Mouse (Mus musculus): ENCODE data around the gene Mier1. TPM values are rescaled to one million over a fixed set of nuclear protein-coding genes. Genes with fewer than 3 reads are reported as not detected.

The Mier1 gene
- 43.2 and 48.6 TPM in 2 replicates for polyA plus RNA-seq (2015; fragmentation: Nextera tagmentation; extraction: Ambion mirVana)

DNA sequence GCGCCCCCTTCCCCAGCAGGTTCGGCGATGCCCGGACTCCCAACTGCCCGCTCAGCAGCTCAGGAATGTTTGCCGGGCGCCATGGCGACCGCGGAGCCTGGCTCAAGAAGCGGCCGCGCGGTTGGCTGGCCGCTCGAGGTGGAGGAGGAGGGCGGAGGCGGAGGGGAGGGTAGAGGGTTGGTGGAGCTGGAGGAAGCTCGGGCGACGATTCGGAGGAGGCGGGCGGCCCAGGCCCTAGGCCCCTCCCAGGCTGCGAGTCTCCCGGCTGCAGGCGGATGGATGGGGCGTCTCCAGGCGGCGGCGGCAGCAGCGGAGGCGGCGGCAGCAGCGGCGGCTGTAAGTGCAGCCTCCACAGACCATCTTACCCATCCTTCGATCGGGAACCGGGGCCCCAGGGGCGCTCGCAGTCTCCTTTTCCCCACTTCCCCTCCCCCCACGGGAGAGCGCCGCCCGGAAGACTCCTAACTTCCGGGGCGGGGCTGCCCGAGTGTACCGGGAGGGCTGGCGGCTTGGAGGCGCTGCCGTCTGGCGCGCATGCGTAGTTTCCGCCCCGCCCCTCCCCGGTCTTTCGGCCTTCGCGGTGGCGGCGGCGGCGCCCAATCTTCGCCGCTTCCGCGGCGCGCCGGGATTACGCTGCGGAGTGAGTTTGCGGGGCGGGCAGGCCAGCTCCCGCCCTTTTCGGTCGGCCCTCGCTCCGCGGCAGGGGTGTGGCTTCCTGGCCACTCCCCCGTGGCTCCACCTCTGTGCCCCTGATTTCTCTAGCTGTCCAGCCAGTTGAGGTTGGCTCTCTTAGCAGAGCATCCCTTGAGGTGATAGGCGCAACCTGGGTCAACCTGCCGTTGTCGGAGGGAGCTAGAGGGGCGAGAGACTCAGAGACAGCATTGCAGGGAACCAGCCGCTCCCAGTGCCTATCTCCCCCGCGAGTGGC, at the start of gene Mier1, which contains the start of gene Wdr78:
Mier1 (plus strand) TSS at position 207 of the 928 bp plus-strand sequence.
Wdr78 (minus strand) TSS at position 372 of the 928 bp plus-strand sequence.
- Histone ChIP-seq H3K4me1 (peaks cover 24% of the 10 kb centered on the region), H3K9me3 (no peaks in the 10 kb centered on the region), H3K27ac (peak within 1 kb of the TSS; percentile 100), H3K4me2 (peak within 1 kb of the TSS; percentile 69), H3K4me3 (peak within 1 kb of the TSS; percentile 84), H3K9ac (peak within 1 kb of the TSS; percentile 82), H3K27me3 (no peaks in the 10 kb centered on the region), H3K36me3 (0 out of 2 replicates have a peak, but pooled peaks cover 4% of the 10 kb centered on the region)
- WGBS, result under 1% methylated on average over 74 of the region's 90 CpGs
- ATAC-seq (ENCODE audit: insufficient number of reproducible peaks, low FRiP score, low TSS enrichment, low read depth), result peak; percentile 100

GRCm38 (mm10) chr4:103064421-103064820, 49.8 kb upstream of the Mier1 start:
- H3K9me3 ChIP-seq, result no peaks in the 10 kb centered on the region
- H3K4me1 ChIP-seq, result no peaks in the 10 kb centered on the region
- no peaks in the 10 kb centered on the region for H3K36me3 ChIP-seq
- H3K27me3 ChIP-seq, result no peaks in the 10 kb centered on the region
- ATAC-seq (ENCODE audit: insufficient number of reproducible peaks, low FRiP score, low TSS enrichment, low read depth), result no peak
- no peak overlapping the region for H3K27ac ChIP-seq
- no peak overlapping the region for H3K4me3 ChIP-seq
- H3K4me2 ChIP-seq, result no peak overlapping the region
- 53% methylated on average over 2 of the region's 2 CpGs for WGBS
- no peak overlapping the region for H3K9ac ChIP-seq

- Histone ChIP-seq H3K4me3 (no peak overlapping the region), H3K4me1 (no peaks in the 10 kb centered on the region), H3K27ac (no peak overlapping the region), H3K9me3 (no peaks in the 10 kb centered on the region), H3K36me3 (no peaks in the 10 kb centered on the region), H3K9ac (no peak overlapping the region), H3K4me2 (no peak overlapping the region), H3K27me3 (no peaks in the 10 kb centered on the region)
- ATAC-seq (ENCODE audit: insufficient number of reproducible peaks, low FRiP score, low TSS enrichment, low read depth), result no peak
- 79% methylated on average over 5 of the region's 5 CpGs for WGBS
These were observed 49.2 kb upstream of the Mier1 start for GRCm38 (mm10) chr4:103064976-103065375.

DNA sequence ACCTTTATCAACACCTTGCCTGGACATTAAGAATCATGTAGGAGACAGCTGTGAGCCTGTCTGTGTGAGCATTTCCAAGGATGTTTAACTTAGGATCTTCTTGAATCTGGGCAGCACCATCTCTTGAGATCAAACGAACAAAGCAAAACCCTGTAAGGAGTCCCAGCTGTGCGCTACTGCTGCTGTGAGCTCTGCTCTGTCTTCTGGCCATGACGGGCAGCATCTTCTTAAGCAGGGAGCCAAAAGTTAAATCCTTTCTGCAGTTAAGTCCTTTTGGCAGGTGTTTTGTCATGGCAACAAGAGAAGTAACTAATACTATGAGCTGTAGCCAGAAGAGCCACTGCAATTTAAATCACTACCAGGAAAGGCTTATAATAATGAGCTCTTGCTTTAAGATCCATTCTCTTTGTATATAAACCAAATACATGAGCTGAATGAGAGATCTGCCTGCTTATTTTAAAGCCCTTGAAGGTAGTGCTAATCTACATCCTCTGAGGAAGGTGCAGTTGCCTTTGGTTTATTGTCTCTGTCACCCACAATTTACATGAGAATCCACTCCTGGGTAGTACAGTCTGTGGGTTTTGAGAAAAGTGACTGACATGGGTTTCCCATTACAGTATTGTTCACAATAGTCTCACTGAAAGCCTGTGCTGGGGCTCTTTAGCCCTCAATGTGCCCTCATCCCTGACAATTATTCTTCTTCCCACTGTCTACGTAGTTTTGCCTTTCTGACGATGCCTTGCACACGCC, 46.1 kb upstream of the Mier1 start:
- no peak overlapping the region for H3K4me2 ChIP-seq
- no peaks in the 10 kb centered on the region for H3K4me1 ChIP-seq
- no peak overlapping the region for H3K27ac ChIP-seq
- WGBS, result 70% methylated on average over 6 of the region's 6 CpGs
- no peaks in the 10 kb centered on the region for H3K36me3 ChIP-seq
- H3K9ac ChIP-seq, result no peak overlapping the region
- no peaks in the 10 kb centered on the region for H3K27me3 ChIP-seq
- no peak overlapping the region for H3K4me3 ChIP-seq
- no peak for ATAC-seq (ENCODE audit: insufficient number of reproducible peaks, low FRiP score, low TSS enrichment, low read depth)
- H3K9me3 ChIP-seq, result no peaks in the 10 kb centered on the region

- H3K36me3 ChIP-seq, result no peaks in the 10 kb centered on the region
- H3K4me1 ChIP-seq, result no peaks in the 10 kb centered on the region
- no peaks in the 10 kb centered on the region for H3K9me3 ChIP-seq
- no peaks in the 10 kb centered on the region for H3K27me3 ChIP-seq
- no peak overlapping the region for H3K27ac ChIP-seq
- H3K4me3 ChIP-seq, result no peak overlapping the region
- no peak for ATAC-seq (ENCODE audit: insufficient number of reproducible peaks, low FRiP score, low TSS enrichment, low read depth)
- H3K4me2 ChIP-seq, result no peak overlapping the region
- 45% methylated on average over 3 of the region's 3 CpGs for WGBS
- H3K9ac ChIP-seq, result no peak overlapping the region
These were observed 43.6 kb upstream of the Mier1 start for GRCm38 (mm10) chr4:103070631-103071030.

DNA sequence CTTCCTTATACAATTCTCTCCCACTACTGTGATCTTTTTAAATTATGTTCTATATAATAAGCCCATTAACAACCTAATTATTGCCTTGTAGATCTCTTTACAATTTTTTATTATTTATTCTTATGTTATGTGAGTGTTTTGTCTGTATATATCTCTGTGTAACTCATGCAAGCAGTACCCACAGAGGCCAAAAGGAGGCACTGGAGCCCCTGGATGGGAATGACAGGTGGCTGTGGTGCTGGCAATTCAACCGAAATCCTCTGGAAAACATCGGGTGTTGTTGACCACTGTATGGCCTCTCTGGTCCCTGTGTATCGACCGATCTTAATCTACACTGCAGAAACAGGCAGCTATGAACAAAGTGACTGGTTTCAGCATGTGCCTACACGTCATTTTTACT, 29.0 kb upstream of the Mier1 start:
- no peak overlapping the region for H3K4me2 ChIP-seq
- no peaks in the 10 kb centered on the region for H3K4me1 ChIP-seq
- 89% methylated on average over 5 of the region's 5 CpGs for WGBS
- ATAC-seq (ENCODE audit: insufficient number of reproducible peaks, low FRiP score, low TSS enrichment, low read depth), result no peak
- no peaks in the 10 kb centered on the region for H3K36me3 ChIP-seq
- H3K27me3 ChIP-seq, result no peaks in the 10 kb centered on the region
- H3K4me3 ChIP-seq, result no peak overlapping the region
- H3K27ac ChIP-seq, result no peak overlapping the region
- H3K9me3 ChIP-seq, result no peaks in the 10 kb centered on the region
- no peak overlapping the region for H3K9ac ChIP-seq

- ATAC-seq (ENCODE audit: insufficient number of reproducible peaks, low FRiP score, low TSS enrichment, low read depth), result no peak
- WGBS, result 89% methylated on average over 8 of the region's 8 CpGs
- H3K4me3 ChIP-seq, result no peak overlapping the region
- no peaks in the 10 kb centered on the region for H3K36me3 ChIP-seq
- H3K9ac ChIP-seq, result no peak overlapping the region
- H3K4me1 ChIP-seq, result no peaks in the 10 kb centered on the region
- H3K9me3 ChIP-seq, result no peaks in the 10 kb centered on the region
- no peak overlapping the region for H3K4me2 ChIP-seq
- no peak overlapping the region for H3K27ac ChIP-seq
- H3K27me3 ChIP-seq, result no peaks in the 10 kb centered on the region
These were observed 18.3 kb upstream of the Mier1 start for GRCm38 (mm10) chr4:103095921-103096320.

DNA sequence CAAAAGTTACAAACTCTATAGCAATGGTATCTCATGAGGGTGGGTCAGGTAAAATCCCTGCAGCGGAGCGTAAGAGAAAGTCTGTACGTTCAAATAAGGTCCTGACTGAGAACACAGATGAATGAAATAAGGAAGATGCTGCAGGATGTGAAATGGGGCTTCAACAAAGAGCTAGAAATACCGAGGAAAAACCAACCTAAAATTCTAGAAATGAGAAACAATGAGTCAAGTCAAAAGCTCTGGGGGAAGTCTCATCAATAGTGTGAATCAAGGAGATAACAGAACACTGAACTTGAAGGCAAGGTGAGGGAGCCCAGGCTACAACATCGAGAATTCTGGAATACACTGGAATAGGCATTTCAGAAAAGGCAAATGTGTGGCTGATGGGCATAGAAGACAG, 15.7 kb upstream of the Mier1 start:
- 91% methylated on average over 5 of the region's 5 CpGs for WGBS
- Histone ChIP-seq H3K4me3 (no peak overlapping the region), H3K27me3 (no peaks in the 10 kb centered on the region), H3K4me1 (no peaks in the 10 kb centered on the region), H3K4me2 (no peak overlapping the region), H3K9me3 (no peaks in the 10 kb centered on the region), H3K36me3 (no peaks in the 10 kb centered on the region), H3K9ac (no peak overlapping the region), H3K27ac (no peak overlapping the region)
- ATAC-seq (ENCODE audit: insufficient number of reproducible peaks, low FRiP score, low TSS enrichment, low read depth), result no peak

GRCm38 (mm10) chr4:103112651-103113050, 1.5 kb upstream of the Mier1 start:
- WGBS, result 42% methylated on average over 7 of the region's 7 CpGs

DNA sequence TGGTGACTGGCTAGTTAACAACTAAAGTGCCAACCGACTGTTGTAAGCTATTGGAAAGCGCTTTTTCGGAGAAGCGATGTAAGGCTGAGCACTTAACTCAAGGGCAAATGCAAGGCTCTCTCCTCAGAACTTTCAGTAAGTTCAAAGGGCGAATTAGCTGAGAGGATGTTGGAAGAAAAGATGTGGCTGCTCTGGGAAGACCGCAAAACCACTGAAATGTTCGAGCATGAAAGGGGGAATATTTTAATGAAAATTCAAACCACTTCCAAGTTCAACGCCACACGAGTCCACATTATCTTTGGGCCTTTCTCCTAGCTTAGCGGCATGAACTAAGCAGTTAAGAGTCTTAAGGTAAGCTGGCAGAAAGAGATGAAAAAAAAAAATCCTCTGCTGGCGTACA, 788 bp upstream of the Mier1 start:
- peak overlapping the region; percentile 84 for H3K4me3 ChIP-seq
- WGBS, result 3% methylated on average over 11 of the region's 11 CpGs
- H3K4me1 ChIP-seq, result peaks cover 21% of the 10 kb centered on the region
- no peaks in the 10 kb centered on the region for H3K27me3 ChIP-seq
- H3K9ac ChIP-seq, result peak overlapping the region; percentile 70
- no peak for ATAC-seq (ENCODE audit: insufficient number of reproducible peaks, low FRiP score, low TSS enrichment, low read depth)
- peak overlapping the region; percentile 100 for H3K27ac ChIP-seq
- H3K9me3 ChIP-seq, result no peaks in the 10 kb centered on the region
- H3K4me2 ChIP-seq, result peak overlapping the region; percentile 63
- 0 out of 2 replicates have a peak, but pooled peaks cover 4% of the 10 kb centered on the region for H3K36me3 ChIP-seq

More at GRCm38 (mm10) chr4:103112651-103113050, 1.5 kb upstream of the Mier1 start:
- H3K4me2 ChIP-seq, result peak overlapping the region; percentile 63
- 0 out of 2 replicates have a peak, but pooled peaks cover 4% of the 10 kb centered on the region for H3K36me3 ChIP-seq
- ATAC-seq (ENCODE audit: insufficient number of reproducible peaks, low FRiP score, low TSS enrichment, low read depth), result no peak
- H3K9me3 ChIP-seq, result no peaks in the 10 kb centered on the region
- H3K4me3 ChIP-seq, result peak overlapping the region; percentile 84
- H3K27me3 ChIP-seq, result no peaks in the 10 kb centered on the region
- peaks cover 21% of the 10 kb centered on the region for H3K4me1 ChIP-seq
- no peak overlapping the region for H3K9ac ChIP-seq
- no peak overlapping the region for H3K27ac ChIP-seq

GRCm38 (mm10) chr4:103118888-103119228, 4.7 kb downstream of the Mier1 start:
- ATAC-seq (ENCODE audit: insufficient number of reproducible peaks, low FRiP score, low TSS enrichment, low read depth), result no peak
- Histone ChIP-seq H3K4me3 (peak overlapping the region; percentile 94), H3K36me3 (0 out of 2 replicates have a peak, but pooled peaks cover 4% of the 10 kb centered on the region), H3K27me3 (no peaks in the 10 kb centered on the region), H3K9me3 (no peaks in the 10 kb centered on the region), H3K9ac (peak overlapping the region; percentile 97), H3K27ac (peak overlapping the region; percentile 97), H3K4me1 (peaks cover 28% of the 10 kb centered on the region), H3K4me2 (peak overlapping the region; percentile 53)
- under 1% methylated on average over 15 of the region's 15 CpGs for WGBS
